Mouse (Mus musculus): ENCODE measurements around the gene Sun5. TPM values are rescaled to one million over a fixed set of nuclear protein-coding genes. Genes with fewer than 3 reads are reported as not detected.
A peak's percentile ranks its signal among the peaks of the same experiment; 100 is the strongest.
"Not testable (repeated sequence)": the region's sequence is repeated elsewhere in the genome, so short reads cannot be mapped to it uniquely, and the experiment has no call there.

Sun5 gene
- under 1 TPM in 1 of 2 experiments, not detected in 1; 0.23 TPM for total RNA-seq (2021)
- long read RNA-seq, experiment 1, result 0 reads
- long read RNA-seq, experiment 2, result 0 reads

DNA sequence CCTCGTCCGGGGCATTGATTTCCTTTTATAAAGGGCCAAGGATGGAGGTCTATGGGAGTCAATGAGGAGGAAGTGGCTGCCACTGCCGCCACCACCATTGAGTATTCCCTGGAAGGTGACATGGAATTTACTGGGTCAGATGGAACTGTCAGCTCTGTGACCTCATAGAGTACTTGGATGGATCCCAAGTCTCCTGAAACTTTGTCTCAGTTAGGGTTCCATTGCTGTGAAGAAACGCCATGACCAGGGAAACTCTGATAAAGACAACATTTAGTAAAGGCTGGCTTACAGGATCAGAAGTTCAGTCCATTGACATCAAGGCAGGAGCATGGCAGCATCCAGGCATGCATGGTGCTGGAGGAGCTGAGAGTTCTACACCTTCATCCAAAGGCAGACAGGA, at the start of gene Sun5:
Sun5 (minus strand) TSS at position 101 of the 400 bp plus-strand sequence.
- no peak for DNase-seq

DNA sequence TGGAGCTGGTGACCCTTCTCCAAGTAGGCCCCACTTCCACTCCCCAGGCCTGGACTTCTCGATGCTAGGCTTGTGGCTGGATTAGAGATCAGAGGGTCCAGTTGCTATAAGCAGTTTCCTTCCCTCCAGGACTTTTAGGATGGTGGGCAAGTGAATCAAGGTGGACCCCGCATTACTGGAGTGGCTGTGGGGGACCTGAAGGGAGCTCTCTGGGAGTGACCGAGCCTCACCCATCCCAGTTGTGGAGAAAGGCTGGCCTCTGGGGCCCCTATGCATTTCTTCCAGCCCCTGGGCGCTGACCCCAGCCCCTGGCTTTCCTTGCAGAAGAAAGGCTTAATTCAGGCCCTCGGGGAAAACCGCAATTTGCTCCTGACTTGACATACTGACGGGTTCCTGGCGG, 47.0 kb upstream of the Sun5 start, which contains the start of gene Bpifb3:
Bpifb3 (plus strand) TSS at position 301 of the 400 bp plus-strand sequence.
- no peak for DNase-seq

DNA sequence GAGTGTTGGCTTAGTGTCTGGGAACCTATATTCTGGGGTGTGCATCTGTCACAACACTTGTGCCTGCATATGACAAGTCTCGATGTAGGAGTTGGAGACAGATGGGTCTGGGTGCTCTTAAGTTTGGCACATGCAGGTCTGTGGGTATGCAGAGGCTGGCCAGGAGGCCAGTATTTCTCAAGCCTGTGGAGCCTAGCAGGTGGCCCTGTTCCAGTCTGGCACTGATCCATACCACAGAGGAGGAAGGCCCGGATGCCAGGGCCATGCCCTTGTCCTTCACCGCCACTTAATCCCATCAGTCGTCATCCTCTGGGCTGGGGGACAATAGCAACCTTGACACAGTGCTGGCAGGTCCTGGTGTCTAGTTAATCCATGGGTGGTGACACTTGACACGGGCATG, 43.3 kb upstream of the Sun5 start:
- peak; percentile 86 to 95 for DNase-seq

DNA sequence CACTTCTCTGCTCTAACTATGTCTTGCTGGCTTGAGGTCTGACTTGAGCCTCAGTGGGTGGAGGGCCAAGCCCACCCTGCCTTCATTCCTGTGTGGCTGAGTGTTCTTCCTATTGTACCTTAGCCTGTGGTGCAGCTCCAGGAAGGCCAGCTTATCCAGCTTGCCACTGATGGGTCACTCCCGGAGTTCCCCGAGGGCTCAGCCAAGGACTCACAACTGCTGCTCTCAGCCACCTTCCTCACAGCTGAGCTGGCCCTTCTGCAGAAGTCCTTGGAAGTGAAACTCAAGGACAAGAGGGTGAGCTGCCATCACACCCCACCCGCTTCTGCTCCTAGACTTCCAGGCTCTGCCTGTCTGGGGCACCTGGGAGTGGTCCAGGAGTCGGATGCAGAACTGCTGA, 35.7 kb upstream of the Sun5 start:
- peak; percentile 60 to 75 for DNase-seq

DNA sequence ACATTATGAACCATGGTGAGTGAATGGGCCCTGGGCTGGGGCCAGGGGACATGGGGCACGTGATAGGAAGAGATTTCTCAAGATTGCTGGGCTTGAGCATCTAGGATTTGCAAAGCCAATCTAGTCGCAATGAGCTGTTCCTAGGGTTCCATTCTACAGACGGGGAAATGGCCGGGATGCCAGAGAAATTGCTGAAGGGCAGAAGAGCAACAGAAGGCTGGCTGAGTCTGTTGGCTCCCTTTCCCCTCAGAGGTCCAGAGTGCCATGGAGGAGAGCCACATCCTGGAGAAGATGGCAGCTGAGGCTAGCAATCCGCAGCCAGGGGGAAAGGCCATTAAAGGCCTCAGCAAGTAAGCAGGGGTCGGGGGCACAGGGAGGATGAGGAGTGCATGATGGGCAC, 31.8 kb upstream of the Sun5 start:
- no peak for DNase-seq

DNA sequence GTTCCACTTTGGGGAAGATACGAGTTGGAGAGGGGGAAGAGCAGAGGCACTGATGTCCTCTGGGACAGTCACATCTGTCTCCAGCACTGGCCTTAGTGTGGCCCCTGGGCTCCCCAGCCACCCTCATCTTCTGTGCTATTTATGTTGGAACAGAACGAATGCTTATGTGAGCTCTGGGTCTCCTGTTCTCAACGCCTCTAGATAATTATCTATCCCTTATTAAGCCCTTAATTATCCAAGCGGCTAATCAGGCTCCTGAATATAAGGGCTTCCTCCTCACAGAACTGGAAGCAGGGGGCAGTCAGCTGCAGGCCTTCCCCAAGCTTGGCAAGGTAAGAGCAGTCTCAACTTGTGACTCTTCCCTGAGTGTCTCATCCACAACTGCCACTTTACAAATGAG, 29.2 kb upstream of the Sun5 start, which contains the start of gene Bpifb6:
Bpifb6 (plus strand) TSS at position 301 of the 400 bp plus-strand sequence.
- DNase-seq, result no peak

DNA sequence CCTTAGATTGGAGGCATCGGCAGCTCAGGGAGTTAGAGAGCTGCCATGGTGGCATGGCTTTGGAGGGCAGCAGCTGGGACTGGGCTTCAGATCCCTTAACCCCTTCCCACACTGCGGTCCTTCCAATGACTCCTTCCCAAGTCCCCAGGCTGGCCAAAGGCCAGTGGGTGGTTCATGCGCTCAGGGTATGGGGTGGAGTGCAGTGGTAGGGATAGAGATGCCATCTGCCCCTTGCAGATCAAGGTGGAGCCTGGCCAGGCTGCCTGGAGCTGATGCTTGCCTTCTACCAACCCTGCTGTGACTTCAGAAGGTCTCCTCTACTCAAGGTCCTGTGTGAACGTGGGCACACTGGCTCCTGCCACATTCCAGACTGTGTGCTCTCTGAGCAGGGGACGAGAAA, 28.2 kb upstream of the Sun5 start:
- DNase-seq, result no peak

DNA sequence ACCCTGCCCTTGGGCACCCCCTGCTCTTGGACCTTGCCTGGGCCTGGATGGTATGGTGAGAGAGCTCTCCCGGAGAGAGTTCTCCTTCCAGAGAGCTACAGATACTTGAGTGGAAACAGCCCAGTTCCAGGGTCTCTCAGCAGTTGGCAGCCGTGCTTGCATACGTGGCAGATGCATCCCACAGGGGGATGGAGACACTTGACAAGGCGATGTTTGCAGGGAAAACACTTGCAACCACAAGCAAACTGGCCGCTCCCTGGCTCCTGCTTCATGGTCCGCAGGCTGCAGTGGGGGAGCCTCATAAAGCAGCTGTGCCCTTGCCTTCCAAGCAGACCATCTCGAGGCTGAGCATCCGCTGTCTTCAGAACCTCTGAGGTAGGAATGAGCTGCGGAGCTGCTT, 3.9 kb upstream of the Sun5 start, which contains the start of gene Bpifb2:
Bpifb2 (plus strand) TSS at position 301 of the 400 bp plus-strand sequence.
- no peak for DNase-seq

DNA sequence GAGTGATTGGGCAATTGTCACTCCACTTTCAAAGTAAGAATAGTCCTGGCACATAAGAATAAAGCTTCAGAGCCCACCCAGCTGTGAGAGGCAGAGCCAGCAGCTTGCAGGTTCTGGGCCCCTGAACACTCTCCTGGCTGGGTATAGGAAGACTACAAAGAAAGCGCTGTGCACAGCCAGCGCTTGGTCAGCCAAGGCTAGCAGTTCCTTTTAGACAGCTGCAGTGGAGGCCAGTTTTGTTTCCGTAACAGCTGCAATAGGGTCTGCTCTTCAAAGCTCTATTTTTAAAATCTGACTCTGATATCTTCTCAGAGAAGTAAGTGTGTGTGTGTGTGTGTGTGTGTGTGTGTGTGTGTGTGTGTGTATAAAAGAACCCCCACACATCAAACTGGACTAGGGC, 8.9 kb downstream of the Sun5 start:
- no peak for DNase-seq

DNA sequence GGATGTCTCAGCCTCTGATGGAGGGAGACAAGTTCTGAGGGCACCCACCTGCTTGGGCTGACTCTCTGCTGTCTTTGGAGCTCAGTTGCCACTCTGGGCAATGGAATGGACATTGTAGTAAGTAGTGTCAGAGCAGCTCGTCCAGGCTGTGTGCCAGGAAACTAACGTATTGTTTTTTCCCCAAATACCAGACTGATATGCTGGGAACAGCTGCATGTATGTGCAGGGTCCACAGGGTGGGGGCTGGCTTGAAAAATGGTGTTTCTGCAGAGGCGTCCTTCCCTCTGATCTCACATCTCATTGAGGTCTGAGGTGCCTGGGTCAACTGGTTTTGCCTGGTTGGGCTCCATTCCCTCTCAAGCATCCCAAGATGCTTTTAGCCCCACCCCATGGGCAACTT, 10.2 kb downstream of the Sun5 start:
- no peak for DNase-seq

DNA sequence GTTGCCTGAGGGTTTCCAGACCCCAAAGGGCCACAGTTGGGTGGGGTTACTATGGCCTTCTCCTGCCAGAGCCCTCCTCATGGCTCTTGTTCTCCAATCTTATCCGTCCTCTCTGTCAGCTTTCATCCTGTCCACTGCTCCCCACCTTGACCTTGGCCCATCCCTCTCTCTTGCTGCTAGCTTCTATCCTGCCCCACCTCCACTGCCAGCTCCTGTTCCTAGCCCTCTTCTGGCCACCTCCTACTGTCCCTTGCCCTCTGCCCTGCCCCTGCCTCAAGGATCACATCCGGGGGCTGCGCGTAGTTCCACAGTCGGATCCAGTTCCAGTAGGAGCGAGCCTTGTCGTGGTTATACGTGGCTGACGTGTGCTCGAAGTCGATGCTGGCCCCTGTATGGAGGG, 10.6 kb downstream of the Sun5 start:
- no peak for DNase-seq

DNA sequence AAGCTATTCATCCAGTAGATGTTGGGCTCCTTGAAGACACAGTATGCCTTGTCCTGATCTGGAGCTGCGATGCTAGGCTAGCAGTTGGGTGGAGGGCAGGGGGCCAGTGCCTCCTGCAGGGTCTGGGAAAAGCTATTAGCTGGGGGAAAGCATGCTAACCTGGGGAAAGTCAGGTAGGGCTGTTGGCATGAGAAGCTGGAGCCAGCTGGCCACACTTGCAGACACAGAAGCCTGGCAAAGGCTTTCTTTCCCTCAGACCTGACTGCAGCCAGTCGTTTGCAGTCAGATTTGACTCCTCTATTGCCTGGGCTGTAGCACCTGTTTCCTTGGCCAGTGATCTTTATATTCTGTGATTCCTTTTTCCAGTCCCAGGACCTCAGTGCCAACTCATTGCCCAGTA, 11.3 kb downstream of the Sun5 start:
- no peak for DNase-seq

DNA sequence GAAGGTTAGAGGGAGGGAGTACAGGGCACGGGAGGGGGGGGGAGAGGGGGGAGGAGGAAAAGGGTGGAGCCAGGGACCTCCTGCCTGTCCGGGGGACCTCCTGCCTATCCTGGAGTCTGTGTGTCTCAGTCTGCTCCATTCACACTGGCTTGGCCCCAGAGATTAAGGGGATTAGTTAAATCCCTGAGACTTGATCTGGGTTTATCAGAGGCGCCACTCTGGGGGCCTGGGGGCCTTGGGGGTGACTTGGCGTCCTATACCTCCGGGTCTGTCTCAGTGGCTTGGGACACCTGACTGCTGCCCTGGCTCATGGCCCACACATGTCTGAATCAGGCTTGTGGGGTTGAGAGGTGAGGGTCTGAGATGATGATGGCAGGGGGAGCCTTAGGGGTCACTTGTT, 17.3 kb downstream of the Sun5 start:
- DNase-seq, result no peak

DNA sequence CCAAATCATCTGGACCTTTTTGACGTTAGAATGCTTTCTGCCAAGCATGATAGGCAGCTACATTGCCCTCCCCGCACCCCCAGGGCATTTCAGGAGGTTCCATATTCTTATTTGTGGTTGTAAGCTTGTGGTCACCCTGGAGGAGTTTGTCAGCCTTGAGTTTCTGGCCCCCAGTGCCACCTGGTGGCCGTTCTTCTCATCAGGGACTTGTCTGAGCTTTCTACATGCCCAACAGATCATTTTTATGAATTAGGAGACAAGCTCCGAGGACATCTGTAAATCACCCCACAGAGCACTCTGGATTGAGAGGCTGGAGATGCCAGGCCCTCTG, 19.9 kb downstream of the Sun5 start:
- peak; percentile 78 to 81 for DNase-seq

DNA sequence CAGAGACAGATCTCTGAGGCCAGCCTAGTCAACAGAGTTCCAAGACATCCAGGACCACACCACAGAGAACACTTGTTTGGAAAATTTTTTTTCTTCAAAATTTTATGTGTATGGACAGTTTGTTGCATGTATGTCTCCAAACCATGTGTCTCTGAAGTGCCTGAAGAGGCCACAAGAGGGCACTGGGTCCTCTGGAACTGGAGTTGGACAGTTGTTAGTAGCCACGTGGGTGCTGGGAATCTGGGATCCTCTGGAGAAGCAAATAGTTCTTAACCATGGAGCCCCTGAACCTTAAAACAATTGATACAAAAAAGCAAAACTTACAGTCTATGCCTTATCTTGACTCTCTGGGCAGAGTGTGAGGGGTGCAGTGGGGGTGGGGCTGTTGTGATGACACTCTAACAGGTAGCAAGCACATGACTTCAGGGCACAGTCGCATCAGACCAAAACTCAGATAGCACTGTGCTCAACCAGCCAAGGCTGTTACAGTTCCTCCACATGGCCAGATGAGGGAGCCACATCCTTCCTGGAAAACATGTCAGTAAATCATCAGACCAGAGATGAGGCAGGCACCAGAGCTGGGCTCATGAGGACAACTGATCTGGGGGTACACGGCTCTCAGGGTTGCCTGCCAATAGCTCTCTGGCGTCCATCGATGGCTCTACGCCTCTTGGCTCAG, 20.4 kb downstream of the Sun5 start:
- peak; percentile 19 to 36 for DNase-seq

DNA sequence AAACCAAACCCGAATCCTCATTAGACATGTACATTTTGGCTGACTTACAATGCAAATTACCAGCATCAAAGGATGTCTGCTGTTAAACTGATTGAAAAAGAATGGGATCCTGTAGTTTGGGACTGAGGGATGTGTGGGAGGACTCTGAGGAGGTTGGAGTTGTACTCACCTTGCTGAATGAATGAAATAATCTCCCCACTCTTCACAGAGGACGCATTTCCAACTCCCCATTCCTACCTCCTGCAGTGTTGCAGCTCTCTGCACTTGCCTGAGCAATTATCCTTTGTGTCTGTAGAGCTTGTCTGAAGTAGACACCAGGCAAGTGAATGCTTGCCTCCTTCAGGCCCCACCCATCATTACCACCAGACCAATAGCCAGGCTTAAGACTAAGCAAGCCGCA, 22.5 kb downstream of the Sun5 start:
- no peak for DNase-seq

DNA sequence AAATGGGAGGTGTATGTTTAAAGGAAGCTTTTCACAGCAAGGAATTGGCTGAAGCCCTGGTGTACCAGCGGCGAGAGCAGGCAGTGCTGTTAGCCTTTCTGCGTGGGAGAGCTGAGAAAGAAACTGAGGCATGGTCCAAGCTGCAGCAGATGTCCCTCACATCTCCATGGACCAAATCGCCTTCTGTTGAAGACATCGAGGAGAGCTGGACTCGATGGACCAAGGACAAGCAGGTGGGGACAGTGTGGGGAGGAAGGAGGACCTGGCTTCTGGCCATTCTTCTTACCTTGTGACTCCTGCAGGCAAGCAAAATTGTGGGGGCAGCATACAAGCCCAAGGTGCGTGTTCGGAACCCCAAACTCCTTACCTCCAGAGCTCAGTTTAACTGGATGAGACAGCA, 28.0 kb downstream of the Sun5 start:
- no peak for DNase-seq

DNA sequence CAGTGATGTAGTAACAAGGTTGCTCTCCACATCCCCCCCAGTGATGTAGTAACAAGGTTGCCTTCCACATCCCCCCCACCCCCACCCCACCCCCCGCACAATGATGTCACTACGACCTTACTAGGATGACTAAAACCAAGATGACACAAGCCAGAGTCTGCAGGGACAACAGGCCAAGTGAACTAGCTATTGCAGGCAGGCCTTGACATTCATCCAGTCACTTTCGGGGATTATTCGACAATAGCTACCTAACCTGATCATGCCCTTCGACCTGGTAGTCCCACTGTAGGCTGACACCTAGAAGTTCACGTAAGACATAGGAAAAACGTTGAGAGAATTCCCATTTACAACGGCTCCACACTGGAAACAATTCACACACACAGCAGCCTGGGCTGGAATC, 37.6 kb downstream of the Sun5 start:
- DNase-seq, result peak in 1 of 2 experiments; percentile 64

DNA sequence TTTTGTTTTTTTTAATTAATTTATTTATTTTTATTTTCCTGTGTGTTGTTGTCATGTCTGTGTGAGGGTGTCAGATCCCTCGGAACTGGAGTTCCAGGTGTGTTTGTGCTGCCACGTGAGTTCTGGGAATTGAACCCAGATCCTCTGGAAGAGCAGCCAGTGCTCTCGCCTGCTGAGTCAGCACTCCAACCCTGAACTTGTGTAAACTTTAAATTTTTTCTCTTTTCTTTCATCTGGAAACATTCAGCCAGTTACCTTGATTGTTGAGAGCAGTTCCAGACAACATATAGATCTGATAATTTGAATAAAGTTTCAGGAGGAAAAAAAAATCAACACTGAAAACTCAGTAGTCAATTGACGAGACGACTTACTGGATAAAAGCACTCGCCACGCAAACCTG, 42.2 kb downstream of the Sun5 start:
- no peak for DNase-seq

DNA sequence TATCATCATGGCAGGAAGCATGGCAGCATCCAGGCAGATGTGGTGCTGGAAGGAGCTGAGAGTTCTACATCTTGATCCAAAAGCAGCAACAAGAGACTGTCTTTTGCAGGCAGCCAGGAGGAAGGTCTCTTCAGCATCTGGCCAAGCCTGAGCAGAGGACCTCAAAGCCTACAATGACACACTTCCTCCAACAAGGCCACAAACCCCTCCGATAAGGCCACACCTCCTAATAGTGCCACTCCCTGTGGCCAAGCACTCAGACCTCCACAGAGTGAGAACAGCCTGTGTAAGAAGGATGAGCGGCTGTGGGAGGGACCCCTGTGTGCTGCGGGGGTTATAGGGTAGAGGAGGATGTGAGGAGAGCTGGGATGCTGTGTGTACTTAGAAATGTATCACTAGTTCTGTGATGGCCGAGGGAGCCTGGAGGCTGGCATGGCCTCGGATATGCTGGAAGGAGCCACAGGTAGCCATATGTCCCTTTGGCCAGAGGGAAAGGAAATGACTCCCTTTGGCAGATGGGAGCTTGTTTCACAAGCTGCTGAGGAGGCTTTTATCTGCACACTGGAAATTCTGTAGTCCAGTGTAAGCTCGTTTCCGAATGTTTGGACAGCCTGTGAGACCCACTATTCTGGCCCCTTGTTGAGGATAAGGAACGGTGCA, 43.6 kb downstream of the Sun5 start:
- DNase-seq, result no peak

DNA sequence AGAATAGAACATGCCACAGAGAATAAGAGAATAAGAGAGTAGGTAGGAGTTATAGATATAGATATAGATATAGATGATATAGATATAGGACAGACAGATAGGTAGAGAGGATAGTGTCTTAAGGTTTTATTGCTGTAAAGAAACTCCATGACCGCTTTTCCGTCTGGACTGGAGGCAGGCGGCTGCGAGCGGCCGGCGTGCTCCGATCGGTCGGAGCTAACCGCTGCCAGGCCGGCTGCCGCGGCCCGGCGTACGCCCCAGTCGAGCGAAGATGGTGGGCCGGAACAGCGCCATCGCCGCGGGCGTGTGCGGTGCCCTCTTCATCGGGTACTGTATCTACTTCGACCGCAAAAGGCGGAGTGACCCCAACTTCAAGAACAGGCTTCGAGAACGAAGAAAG, 45.0 kb downstream of the Sun5 start:
- DNase-seq, result not testable (repeated sequence)

DNA sequence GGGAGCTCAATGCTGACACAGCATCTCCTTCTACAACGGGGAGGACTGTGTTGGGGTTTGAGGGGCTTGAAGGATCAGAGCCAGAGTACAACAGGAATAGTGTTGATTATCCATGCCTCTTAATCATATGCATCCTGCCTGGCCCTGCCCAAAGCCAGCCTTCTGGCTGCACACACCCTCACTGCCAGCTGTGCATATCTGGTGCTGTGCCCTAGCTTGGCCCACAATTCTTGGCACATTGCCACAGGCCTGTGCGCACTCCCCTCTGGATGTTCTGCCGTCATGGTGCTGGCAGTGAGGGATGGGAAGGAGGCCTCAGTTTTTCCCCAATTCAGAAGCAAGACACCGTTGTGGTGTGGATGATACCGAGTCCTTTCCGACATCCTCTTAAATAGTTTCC, 46.3 kb downstream of the Sun5 start:
- peak in 1 of 2 experiments; percentile 28 for DNase-seq

DNA sequence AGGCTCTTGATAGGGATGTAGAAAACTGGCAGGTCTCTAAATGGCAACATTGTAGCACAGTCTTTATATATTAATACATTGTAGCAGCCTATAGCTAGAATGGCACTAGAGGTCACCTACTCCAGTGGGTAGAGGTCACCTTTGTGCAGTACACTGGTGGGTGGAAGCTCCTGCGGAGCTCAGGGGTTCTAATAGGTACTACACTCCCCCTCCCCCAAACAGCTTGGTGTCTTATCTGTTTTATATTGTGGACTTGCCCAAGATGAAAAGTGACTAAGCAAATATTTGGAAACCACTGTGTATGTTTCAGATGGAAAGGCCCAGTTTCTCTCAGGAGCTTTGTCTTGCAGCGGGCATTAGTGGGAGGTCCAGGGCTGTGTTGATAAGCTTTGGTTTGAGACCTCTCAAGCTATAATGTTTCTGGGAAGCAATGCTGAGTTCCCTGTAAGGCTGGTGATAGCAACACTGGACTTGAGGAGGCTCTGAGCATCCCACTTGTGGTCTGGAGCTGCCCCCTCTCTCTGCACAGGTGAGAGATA, 48.8 kb downstream of the Sun5 start:
- no peak for DNase-seq

DNA sequence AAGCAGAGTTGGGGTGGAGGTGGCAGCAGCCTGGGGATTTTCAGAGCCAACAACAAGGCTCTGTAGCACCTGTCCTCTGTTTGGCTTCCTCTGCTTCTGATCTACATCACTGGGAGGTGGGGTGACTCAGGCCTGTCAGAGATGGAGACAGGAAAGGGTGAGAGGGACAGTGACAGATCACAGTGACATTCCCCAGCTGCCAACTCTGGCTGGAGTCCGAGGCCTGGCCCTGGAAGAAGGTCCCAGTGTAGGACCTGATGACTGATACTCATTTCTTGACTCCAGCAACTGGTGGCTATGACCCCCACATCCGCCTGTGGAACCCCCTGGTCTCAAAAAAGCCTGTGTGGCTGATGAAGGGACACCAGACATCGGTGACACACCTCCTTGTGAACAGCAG, 61.0 kb downstream of the Sun5 start:
- peak; percentile 78 to 86 for DNase-seq

All from adrenal gland, postnatal 36 days (tissue).